Mouse (Mus musculus) induced T-regulatory cell, adult 2 months (primary cell): Measurements from ENCODE around the gene Fgfr2.

ENCODE experiments used
- DNase-seq: peaks from one replicate; pipeline ENCODE4 v3.0.0-alpha.2; 2012; ENCODE audit warnings: low read depth

The Fgfr2 gene

DNA sequence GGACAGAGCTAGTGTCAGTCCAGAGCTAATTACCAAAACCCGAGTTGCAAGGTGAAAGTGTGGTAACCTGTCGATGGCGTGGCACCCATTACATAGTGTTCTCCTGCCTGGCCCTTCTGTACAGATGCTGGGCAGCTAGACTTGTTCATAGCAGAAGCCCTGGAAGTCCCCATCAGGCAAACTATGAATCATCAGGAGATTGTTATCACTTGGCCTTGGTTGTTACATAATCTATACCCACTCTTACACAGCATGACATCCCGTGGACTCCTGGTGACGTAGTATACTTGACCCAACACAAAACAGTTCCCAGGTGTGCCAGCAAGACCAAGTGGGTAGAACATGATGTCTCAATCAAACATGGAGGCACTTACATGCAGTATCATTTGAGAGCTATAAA, 2885.9 kb downstream of the Fgfr2 start:
- DNase-seq = no peak

GRCm38 (mm10) chr7:130233777-130234176, 2889.4 kb downstream of the Fgfr2 start:
- no peak for DNase-seq

GRCm38 (mm10) chr7:130230034-130230433, 2893.1 kb downstream of the Fgfr2 start:
- DNase-seq = no peak

- DNase-seq = no peak
Measured at GRCm38 (mm10) chr7:130225227-130225626, 2897.9 kb downstream of the Fgfr2 start.

DNA sequence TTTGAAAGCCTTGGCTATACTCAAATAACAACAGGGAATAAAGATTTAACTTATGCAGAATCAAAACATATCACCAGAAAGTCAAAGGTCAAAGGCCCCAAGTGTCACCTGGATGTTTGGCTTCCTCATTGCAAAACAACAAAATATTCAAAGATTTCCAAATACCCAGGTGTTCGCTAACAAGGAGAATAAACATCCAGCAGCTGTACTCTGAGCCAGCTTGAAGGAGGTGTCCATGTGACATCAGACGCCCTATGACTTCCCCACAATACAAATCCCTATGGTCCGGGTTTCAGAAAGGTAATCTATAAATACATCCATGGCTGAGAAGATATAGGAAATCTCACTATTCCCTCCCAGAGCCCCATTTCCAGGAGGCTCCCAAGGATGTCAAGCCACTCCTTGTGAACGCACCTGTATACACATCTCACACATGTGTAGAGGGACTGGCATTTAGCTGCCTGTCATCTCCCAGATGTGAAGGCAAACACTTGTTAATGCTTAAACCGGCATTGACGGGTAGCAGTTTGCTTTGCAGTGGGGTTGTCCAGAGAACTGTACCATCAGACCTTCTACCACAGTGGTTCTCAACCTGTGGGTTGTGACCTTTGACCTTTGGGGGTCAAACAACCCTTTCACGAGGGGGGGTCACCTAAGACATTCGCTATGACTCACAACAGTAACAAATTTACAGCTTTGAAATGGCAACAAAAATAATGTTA, 2900.4 kb downstream of the Fgfr2 start:
- DNase-seq = no peak

DNA sequence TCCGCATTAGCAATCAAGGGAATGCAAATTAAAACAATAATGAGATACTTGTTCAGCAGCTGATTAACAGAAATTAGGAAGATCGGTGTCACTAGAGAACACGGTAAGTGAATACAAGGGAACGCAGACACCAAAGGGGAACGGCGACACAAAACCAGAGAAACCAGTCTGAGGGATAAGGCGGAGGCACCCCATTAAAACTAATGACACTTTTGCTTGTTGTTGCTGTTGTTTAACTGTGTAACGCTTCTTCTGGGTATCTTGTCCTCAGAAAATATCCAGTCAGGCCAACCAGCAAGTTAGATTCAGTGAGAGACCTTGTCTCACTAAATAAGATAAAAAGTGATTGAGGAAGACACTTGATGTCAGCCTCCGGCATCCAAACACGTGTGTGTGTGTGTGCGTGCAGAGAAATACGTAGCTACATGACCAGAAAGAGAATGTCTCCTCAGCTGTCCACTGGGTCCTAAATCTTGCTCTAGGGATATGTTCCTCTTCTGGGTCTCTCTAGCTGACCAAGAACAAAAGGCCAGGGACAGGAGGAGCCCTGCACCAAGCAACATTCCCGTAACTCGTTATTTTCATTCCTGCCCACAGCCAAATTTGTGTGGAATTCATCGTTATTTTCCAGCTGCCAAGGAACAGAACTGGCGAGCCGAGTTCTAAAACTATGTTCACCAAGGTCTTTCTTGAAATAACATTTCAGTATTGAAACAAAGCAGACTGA, 2901.3 kb downstream of the Fgfr2 start:
- no peak for DNase-seq

DNA sequence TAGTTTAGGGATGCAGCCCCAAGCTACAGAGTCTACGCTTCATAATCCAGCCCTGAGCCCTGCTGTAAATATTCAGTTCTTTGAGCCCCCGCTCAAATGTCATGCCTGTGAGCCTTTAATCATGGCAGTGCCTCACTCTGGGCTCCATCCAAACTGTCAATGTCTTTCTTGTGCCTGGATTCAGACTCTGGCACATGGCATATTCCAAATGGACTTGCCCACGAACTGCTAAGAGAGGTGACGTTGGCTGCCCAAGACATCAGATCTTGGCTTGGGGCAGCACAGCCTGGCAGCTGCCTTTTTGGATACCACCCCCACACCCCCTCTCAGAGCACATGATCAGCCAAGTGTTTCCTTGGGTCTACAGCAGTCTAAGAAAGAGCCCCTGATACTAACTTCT, 2902.5 kb downstream of the Fgfr2 start:
- no peak for DNase-seq

DNA sequence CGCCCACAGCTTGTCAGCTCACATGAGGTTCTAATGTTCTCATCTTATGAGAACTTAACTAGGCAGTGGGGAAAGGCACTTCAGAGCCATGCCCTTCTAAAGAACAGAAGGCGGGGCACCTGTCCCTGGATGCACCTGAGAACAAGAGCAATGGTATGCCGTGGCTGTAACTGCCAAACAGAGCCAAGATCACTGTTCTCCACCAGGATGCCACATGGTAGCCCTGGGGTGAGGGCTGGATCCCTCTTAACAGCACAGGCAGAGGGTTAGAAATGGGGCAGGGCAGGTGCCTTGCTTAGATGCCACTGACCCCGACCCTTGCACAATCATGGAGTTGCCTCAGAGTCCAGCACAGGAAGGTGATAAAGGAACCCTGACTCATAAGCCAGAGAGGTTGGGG, 2903.3 kb downstream of the Fgfr2 start:
- DNase-seq = no peak

DNA sequence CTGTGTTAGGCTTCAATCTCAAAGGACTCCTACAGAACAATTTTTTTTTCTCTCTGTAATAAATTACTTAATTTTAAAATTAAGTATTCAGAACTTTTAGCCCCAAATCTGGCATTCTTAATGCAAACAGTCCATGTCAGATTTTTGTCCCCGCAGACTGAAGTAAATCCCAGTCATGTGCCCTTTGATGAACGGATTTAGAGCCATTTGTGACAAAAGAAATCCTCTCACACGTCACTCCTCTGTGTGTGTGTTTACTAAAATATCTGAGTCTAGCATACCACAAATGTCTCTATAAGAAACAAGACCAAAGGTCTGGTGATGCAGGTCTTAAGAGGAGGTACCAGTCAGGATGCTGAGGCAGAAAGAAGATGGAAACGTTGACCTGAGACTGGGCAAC, 2906.9 kb downstream of the Fgfr2 start:
- DNase-seq = no peak

DNA sequence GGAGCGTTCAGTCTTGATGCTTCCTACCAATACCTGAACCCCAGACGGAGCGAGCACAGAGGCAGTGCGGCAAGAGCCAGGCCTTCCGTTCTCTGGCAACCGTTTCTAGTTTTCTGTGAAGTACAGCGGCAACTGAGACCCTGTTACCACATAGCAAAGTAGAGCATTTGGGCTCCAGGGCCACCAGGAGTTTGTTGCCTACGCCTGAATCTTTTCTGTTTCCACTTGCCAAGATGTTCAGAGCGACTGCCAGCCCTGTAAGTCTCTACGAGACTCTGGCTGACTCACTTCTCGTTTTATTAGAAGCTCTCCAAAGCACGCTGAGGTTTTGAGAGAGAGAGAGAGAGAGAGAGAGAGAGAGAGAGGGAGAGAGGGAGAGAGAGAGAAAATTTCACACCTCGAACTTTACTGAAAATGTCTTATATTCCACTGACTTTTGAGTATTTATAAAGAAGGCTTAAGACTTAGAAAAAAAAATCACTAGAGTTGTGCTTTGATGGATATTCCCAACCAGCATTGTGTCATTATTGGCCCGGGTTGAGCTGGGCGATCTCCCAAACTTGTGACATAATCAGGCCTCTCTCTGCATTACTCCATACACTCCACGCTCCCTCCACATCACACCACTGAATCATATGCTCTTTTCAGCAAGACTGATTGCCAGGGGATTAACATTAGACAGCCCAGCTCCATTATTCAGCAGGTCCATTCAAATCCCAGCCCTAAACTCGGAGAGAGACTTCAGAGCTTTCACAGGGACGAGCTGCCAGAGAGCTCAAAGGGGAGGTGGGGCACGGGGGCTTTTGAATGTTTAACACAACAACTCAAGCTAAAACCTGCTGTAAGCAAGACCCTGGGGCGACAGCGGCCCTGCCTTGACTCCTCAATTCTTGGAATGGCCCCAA, 2907.6 kb downstream of the Fgfr2 start:
- no peak for DNase-seq

DNA sequence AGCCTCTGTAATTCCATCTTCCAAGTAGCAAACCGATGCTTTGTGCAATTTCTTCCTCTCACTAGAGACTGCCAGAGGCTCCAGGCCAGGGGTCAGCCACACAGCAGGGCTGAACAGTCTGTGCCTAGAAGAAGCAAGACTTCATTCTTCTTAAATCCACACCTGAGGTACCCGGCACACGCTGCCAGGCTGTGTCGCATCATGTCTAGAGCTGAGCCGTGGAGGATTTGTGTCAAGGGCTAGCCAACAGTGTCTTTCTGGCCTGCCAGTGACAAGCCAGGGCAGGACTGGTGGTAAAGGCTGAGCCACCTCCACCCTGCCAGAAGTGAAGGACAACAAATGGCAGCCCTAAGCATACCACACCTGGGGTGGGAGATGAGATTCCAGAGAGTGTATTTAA, 2910.0 kb downstream of the Fgfr2 start:
- no peak for DNase-seq

DNA sequence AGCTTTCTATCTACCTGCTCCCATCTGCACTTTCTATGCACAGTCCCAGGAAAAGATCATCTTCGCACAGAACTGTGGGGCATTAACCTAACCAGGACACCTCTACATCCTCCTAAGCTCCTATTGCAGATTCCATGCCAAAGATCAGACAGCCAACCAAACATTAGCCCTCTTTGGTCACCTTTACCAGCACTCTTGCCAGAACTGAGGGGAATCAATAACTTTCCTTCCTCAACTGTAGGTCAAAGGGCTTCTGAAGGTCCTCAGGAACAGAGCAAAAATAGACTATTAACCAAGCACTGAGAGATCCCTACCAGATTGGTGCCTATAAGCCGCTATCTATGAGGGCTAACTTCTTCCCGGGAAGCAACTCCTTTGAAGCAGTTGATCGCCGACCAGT, 2911.7 kb downstream of the Fgfr2 start:
- DNase-seq = no peak

GRCm38 (mm10) chr7:130208601-130209000, 2914.5 kb downstream of the Fgfr2 start:
- DNase-seq = no peak

GRCm38 (mm10) chr7:130206181-130206582, 2917.0 kb downstream of the Fgfr2 start:
- DNase-seq = no peak

GRCm38 (mm10) chr7:130205140-130205539, 2918.0 kb downstream of the Fgfr2 start:
- no peak for DNase-seq

DNA sequence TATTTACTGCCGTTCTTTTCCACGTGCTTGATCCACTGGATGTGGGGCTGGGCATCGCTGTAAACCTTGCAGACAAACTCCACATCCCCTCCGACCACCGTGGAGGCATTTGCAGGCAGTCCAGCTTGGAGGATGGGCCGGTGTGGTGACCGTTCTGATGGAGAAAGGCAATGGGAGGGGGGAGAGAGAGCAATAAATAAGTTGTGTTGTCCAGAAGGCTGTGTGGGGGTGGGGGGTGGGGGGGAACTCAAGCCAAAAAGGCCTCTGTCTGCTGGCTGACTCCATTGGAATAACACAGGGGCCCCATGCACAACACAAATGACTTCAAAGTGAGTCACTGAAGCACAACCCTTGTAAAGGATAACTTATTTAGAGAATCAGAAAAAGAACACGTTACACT, 2922.1 kb downstream of the Fgfr2 start:
- no peak for DNase-seq

- no peak for DNase-seq
Measured at GRCm38 (mm10) chr7:130199951-130200350, 2923.2 kb downstream of the Fgfr2 start.

- DNase-seq = no peak
Measured at GRCm38 (mm10) chr7:130199317-130199716, 2923.8 kb downstream of the Fgfr2 start.

- DNase-seq = no peak
Measured at GRCm38 (mm10) chr7:130195081-130195480, 2928.1 kb downstream of the Fgfr2 start.

GRCm38 (mm10) chr7:130190329-130190975, 2932.7 kb downstream of the Fgfr2 start:
- DNase-seq = no peak

DNA sequence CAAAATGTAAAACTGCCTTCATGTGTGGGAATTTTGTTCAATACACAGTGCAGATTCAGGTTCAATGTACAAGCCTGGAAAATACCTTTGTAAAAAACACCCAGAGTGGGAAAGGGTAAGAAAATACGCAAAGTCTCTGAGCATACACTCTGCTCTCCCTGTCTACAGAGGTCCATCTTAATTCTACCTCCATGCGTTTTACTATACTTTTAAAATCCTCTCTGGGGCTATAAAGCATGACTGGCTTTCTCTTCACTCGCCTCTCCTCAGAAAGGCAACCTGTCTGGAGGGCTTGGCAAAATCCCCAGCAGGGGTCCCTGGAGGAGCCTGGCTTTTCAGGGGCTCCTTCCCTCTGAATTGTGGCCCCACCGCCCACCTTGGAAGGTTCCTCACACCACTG, 2933.2 kb downstream of the Fgfr2 start:
- no peak for DNase-seq

DNA sequence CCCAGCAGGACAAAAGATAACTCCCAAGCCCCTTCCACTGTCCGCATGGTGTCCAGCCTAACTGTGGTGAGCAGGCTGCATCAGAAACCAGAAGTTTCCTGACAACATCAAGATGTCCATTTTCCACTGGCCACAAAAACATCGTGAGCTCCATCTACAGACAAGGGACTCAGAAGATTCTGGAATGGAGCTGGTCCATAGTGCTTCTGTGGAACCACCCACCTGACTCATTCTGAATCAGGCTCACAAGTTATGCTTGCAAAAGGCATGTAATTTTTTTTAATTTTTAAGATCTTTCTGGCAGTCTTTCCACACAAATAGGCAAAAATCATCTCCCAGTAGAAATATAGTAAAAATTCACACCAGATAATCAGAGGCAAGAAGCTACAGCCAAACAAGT, 2935.0 kb downstream of the Fgfr2 start:
- no peak for DNase-seq
